Mouse (Mus musculus): ENCODE results near the gene Fam24a. TPM values are rescaled to one million over a fixed set of nuclear protein-coding genes. Genes with fewer than 3 reads are reported as not detected.

The Fam24a gene
- polyA plus RNA-seq (2015; fragmentation: Nextera tagmentation; extraction: Ambion mirVana) = not detected in 2 replicates

GRCm38 (mm10) chr7:131333564-131333963, at the start of gene Fam24a:
Gene Fam24a (plus strand): TSS chr7:131333864.
- H3K27ac ChIP-seq (ENCODE audit: low read length) = no peak within 1 kb of the TSS
- H3K9me3 ChIP-seq (replicated peaks; ENCODE audit: control insufficient read depth, low read length) = no peaks in the 10 kb centered on the region
- H3K9ac ChIP-seq (ENCODE audit: low read length) = no peak within 1 kb of the TSS
- no peak for ATAC-seq (ENCODE audit: insufficient read depth, low FRiP score)
- H3K4me3 ChIP-seq (replicated peaks; ENCODE audit: low read length) = no peak within 1 kb of the TSS
- 53% methylated on average over 1 of the region's 1 CpGs for WGBS
- H3K4me2 ChIP-seq (ENCODE audit: low read depth, low read length) = no peak within 1 kb of the TSS
- no peaks in the 10 kb centered on the region for H3K36me3 ChIP-seq (ENCODE audit: control insufficient read depth, insufficient read depth, low read length)
- peaks cover 2% of the 10 kb centered on the region; the same call in 1 of the 2 replicates for H3K4me1 ChIP-seq (ENCODE audit: control insufficient read depth, insufficient read depth, low read length)
- H3K27me3 ChIP-seq (ENCODE audit: control insufficient read depth, insufficient read depth, low read length) = no peaks in the 10 kb centered on the region

- H3K27ac ChIP-seq (ENCODE audit: low read length) = no peak overlapping the region
- H3K9me3 ChIP-seq (replicated peaks; ENCODE audit: control insufficient read depth, low read length) = no peaks in the 10 kb centered on the region
- no peak overlapping the region for H3K4me3 ChIP-seq (replicated peaks; ENCODE audit: low read length)
- no peak overlapping the region for H3K9ac ChIP-seq (ENCODE audit: low read length)
- ATAC-seq (ENCODE audit: insufficient read depth, low FRiP score) = no peak
- no peaks in the 10 kb centered on the region for H3K4me1 ChIP-seq (ENCODE audit: control insufficient read depth, insufficient read depth, low read length)
- no peaks in the 10 kb centered on the region for H3K36me3 ChIP-seq (ENCODE audit: control insufficient read depth, insufficient read depth, low read length)
- H3K27me3 ChIP-seq (ENCODE audit: control insufficient read depth, insufficient read depth, low read length) = no peaks in the 10 kb centered on the region
- WGBS = 72% methylated on average over 8 of the region's 8 CpGs
- no peak overlapping the region for H3K4me2 ChIP-seq (ENCODE audit: low read depth, low read length)
Measured at GRCm38 (mm10) chr7:131297151-131297550, 36.5 kb upstream of the Fam24a start.

DNA sequence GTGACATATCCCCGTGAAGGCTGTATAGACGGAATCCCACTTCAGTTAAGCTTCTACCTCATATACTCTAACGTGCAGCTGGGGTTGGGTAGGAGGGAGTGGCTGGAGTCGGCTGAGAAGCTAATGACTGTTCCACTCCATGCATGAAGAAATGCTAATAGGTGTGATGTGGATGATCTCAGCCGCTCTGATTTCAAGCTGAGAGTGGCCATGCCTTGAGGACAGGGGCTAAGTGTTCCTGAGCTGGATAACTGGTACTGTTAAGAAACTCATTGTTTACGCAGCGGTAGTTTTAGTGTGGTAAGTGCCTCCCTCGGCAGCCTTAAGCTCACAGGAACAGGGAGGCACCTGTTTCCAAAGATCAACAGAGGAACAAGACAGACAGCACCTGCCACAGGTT, 30.3 kb upstream of the Fam24a start:
- WGBS = 54% methylated on average over 8 of the region's 8 CpGs
- ATAC-seq (ENCODE audit: insufficient read depth, low FRiP score) = no peak

GRCm38 (mm10) chr7:131306733-131307132, 26.9 kb upstream of the Fam24a start:
- Histone ChIP-seq H3K27ac (ENCODE audit: low read length) (no peak overlapping the region), H3K4me3 (replicated peaks; ENCODE audit: low read length) (no peak overlapping the region), H3K9me3 (replicated peaks; ENCODE audit: control insufficient read depth, low read length) (no peaks in the 10 kb centered on the region), H3K4me1 (ENCODE audit: control insufficient read depth, insufficient read depth, low read length) (no peaks in the 10 kb centered on the region), H3K27me3 (ENCODE audit: control insufficient read depth, insufficient read depth, low read length) (no peaks in the 10 kb centered on the region), H3K36me3 (ENCODE audit: control insufficient read depth, insufficient read depth, low read length) (no peaks in the 10 kb centered on the region), H3K9ac (ENCODE audit: low read length) (no peak overlapping the region), H3K4me2 (ENCODE audit: low read depth, low read length) (no peak overlapping the region)
- WGBS = 73% methylated on average over 5 of the region's 5 CpGs
- no peak for ATAC-seq (ENCODE audit: insufficient read depth, low FRiP score)

More for the DNA sequence above, 30.3 kb upstream of the Fam24a start:
- H3K4me1 ChIP-seq (ENCODE audit: control insufficient read depth, insufficient read depth, low read length) = no peaks in the 10 kb centered on the region
- H3K36me3 ChIP-seq (ENCODE audit: control insufficient read depth, insufficient read depth, low read length) = no peaks in the 10 kb centered on the region
- H3K9ac ChIP-seq (ENCODE audit: low read length) = no peak overlapping the region
- H3K4me2 ChIP-seq (ENCODE audit: low read depth, low read length) = no peak overlapping the region
- H3K9me3 ChIP-seq (replicated peaks; ENCODE audit: control insufficient read depth, low read length) = no peaks in the 10 kb centered on the region
- no peak overlapping the region for H3K27ac ChIP-seq (ENCODE audit: low read length)
- H3K27me3 ChIP-seq (ENCODE audit: control insufficient read depth, insufficient read depth, low read length) = no peaks in the 10 kb centered on the region
- no peak overlapping the region for H3K4me3 ChIP-seq (replicated peaks; ENCODE audit: low read length)

- no peaks in the 10 kb centered on the region for H3K4me1 ChIP-seq (ENCODE audit: control insufficient read depth, insufficient read depth, low read length)
- no peak overlapping the region for H3K4me3 ChIP-seq (replicated peaks; ENCODE audit: low read length)
- no peak overlapping the region for H3K27ac ChIP-seq (ENCODE audit: low read length)
- H3K36me3 ChIP-seq (ENCODE audit: control insufficient read depth, insufficient read depth, low read length) = no peaks in the 10 kb centered on the region
- H3K4me2 ChIP-seq (ENCODE audit: low read depth, low read length) = no peak overlapping the region
- 66% methylated on average over 7 of the region's 7 CpGs for WGBS
- H3K9ac ChIP-seq (ENCODE audit: low read length) = no peak overlapping the region
- no peak for ATAC-seq (ENCODE audit: insufficient read depth, low FRiP score)
- no peaks in the 10 kb centered on the region for H3K27me3 ChIP-seq (ENCODE audit: control insufficient read depth, insufficient read depth, low read length)
- no peaks in the 10 kb centered on the region for H3K9me3 ChIP-seq (replicated peaks; ENCODE audit: control insufficient read depth, low read length)
Measured at GRCm38 (mm10) chr7:131314493-131314892, 19.2 kb upstream of the Fam24a start.

DNA sequence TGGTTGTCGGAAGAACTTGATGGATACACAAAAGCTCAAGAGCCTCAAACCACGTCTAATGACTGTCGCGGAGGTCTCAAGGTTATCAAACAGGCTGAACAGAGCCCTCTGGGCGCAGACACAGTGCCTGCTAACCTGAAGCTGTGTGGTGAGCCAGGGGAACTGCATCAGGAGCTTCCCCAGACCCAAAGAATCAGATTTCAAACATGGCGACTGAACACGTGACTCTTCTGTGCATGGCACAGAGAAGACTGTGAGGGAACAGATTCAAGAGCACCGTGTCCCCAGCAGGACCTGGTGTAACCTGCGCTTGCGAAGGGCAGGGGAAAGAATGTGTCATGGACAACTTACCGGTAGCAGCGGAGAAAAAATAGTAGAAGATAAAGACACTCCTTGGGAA, 16.1 kb upstream of the Fam24a start:
- 63% methylated on average over 12 of the region's 12 CpGs for WGBS
- Histone ChIP-seq H3K4me3 (replicated peaks; ENCODE audit: low read length) (no peak overlapping the region), H3K9ac (ENCODE audit: low read length) (no peak overlapping the region), H3K4me2 (ENCODE audit: low read depth, low read length) (no peak overlapping the region), H3K27me3 (ENCODE audit: control insufficient read depth, insufficient read depth, low read length) (no peaks in the 10 kb centered on the region), H3K27ac (ENCODE audit: low read length) (no peak overlapping the region), H3K4me1 (ENCODE audit: control insufficient read depth, insufficient read depth, low read length) (no peaks in the 10 kb centered on the region), H3K9me3 (replicated peaks; ENCODE audit: control insufficient read depth, low read length) (no peaks in the 10 kb centered on the region), H3K36me3 (ENCODE audit: control insufficient read depth, insufficient read depth, low read length) (no peaks in the 10 kb centered on the region)
- no peak for ATAC-seq (ENCODE audit: insufficient read depth, low FRiP score)

DNA sequence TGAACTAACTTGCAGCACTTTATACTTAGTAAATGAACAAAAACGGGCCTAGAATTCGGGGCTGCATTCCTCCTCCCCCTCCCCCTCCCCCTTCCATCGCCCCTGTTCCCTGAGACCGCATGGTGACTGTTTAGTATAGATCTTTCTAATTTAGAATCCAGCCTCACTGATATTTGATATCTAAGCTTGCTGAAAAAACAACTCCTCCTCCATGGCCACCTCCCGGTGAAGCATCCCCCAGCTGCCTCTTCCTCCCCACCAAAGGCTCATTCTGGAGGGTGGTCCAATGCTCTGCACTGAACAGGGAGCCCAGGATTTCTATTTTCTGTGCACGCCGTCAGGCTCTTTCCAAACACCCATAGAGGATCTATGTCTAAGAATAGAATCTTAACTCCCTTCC, 15.3 kb upstream of the Fam24a start:
- Histone ChIP-seq H3K36me3 (ENCODE audit: control insufficient read depth, insufficient read depth, low read length) (no peaks in the 10 kb centered on the region), H3K27ac (ENCODE audit: low read length) (no peak overlapping the region), H3K4me3 (replicated peaks; ENCODE audit: low read length) (no peak overlapping the region), H3K4me2 (ENCODE audit: low read depth, low read length) (no peak overlapping the region), H3K4me1 (ENCODE audit: control insufficient read depth, insufficient read depth, low read length) (no peaks in the 10 kb centered on the region), H3K9ac (ENCODE audit: low read length) (no peak overlapping the region), H3K9me3 (replicated peaks; ENCODE audit: control insufficient read depth, low read length) (no peaks in the 10 kb centered on the region), H3K27me3 (ENCODE audit: control insufficient read depth, insufficient read depth, low read length) (no peaks in the 10 kb centered on the region)
- 60% methylated on average over 6 of the region's 7 CpGs for WGBS
- ATAC-seq (ENCODE audit: insufficient read depth, low FRiP score) = no peak

- Histone ChIP-seq H3K36me3 (ENCODE audit: control insufficient read depth, insufficient read depth, low read length) (no peaks in the 10 kb centered on the region), H3K27ac (ENCODE audit: low read length) (no peak within 1 kb of the TSS), H3K27me3 (ENCODE audit: control insufficient read depth, insufficient read depth, low read length) (no peaks in the 10 kb centered on the region), H3K4me2 (ENCODE audit: low read depth, low read length) (no peak within 1 kb of the TSS), H3K4me3 (replicated peaks; ENCODE audit: low read length) (no peak within 1 kb of the TSS), H3K9me3 (replicated peaks; ENCODE audit: control insufficient read depth, low read length) (no peaks in the 10 kb centered on the region), H3K4me1 (ENCODE audit: control insufficient read depth, insufficient read depth, low read length) (no peaks in the 10 kb centered on the region), H3K9ac (ENCODE audit: low read length) (no peak within 1 kb of the TSS)
- 77% methylated on average over 2 of the region's 2 CpGs for WGBS
- ATAC-seq (ENCODE audit: insufficient read depth, low FRiP score) = no peak
Measured at GRCm38 (mm10) chr7:131322192-131322591, 11.5 kb upstream of the Fam24a start, which contains the start of gene Cuzd1. Gene Cuzd1 (minus strand): TSS chr7:131322292.

- no peak overlapping the region for H3K4me3 ChIP-seq (replicated peaks; ENCODE audit: low read length)
- H3K36me3 ChIP-seq (ENCODE audit: control insufficient read depth, insufficient read depth, low read length) = no peaks in the 10 kb centered on the region
- no peaks in the 10 kb centered on the region for H3K9me3 ChIP-seq (replicated peaks; ENCODE audit: control insufficient read depth, low read length)
- 81% methylated on average over 5 of the region's 5 CpGs for WGBS
- H3K4me1 ChIP-seq (ENCODE audit: control insufficient read depth, insufficient read depth, low read length) = no peaks in the 10 kb centered on the region
- H3K4me2 ChIP-seq (ENCODE audit: low read depth, low read length) = no peak overlapping the region
- H3K27me3 ChIP-seq (ENCODE audit: control insufficient read depth, insufficient read depth, low read length) = no peaks in the 10 kb centered on the region
- no peak overlapping the region for H3K27ac ChIP-seq (ENCODE audit: low read length)
- no peak overlapping the region for H3K9ac ChIP-seq (ENCODE audit: low read length)
- no peak for ATAC-seq (ENCODE audit: insufficient read depth, low FRiP score)
Measured at GRCm38 (mm10) chr7:131327054-131327453, 6.6 kb upstream of the Fam24a start.

- no peak within 1 kb of the TSS for H3K27ac ChIP-seq (ENCODE audit: low read length)
- no peak within 1 kb of the TSS for H3K4me3 ChIP-seq (replicated peaks; ENCODE audit: low read length)
- H3K9ac ChIP-seq (ENCODE audit: low read length) = no peak within 1 kb of the TSS
- H3K4me2 ChIP-seq (ENCODE audit: low read depth, low read length) = no peak within 1 kb of the TSS
- H3K9me3 ChIP-seq (replicated peaks; ENCODE audit: control insufficient read depth, low read length) = no peaks in the 10 kb centered on the region
- H3K4me1 ChIP-seq (ENCODE audit: control insufficient read depth, insufficient read depth, low read length) = no peaks in the 10 kb centered on the region
- no peaks in the 10 kb centered on the region for H3K27me3 ChIP-seq (ENCODE audit: control insufficient read depth, insufficient read depth, low read length)
- 91% methylated on average over 5 of the region's 5 CpGs for WGBS
- ATAC-seq (ENCODE audit: insufficient read depth, low FRiP score) = no peak
- H3K36me3 ChIP-seq (ENCODE audit: control insufficient read depth, insufficient read depth, low read length) = no peaks in the 10 kb centered on the region
Measured at GRCm38 (mm10) chr7:131329416-131329815, 4.2 kb upstream of the Fam24a start, which contains the start of gene Fam24b. Gene Fam24b (minus strand): TSS chr7:131329516.
